Mouse (Mus musculus) liver, postnatal 0 days (tissue): ENCODE results near the gene Qpctl.

Source experiments
- CTCF ChIP-seq: sonication (generic); IDR thresholded peaks from 2 replicates; pipeline ENCODE4 v1.5.1; 2016; ENCODE audit warnings: antibody characterized with exemption, low read depth
- EP300 ChIP-seq: IDR thresholded peaks from 2 replicates; pipeline ENCODE4 v1.6.1; 2016; ENCODE audit warnings: antibody characterized with exemption, low read depth, mild to moderate bottlenecking

- TF ChIP-seq CTCF (peak; percentile 63), EP300 (no peak)
Measured at GRCm38 (mm10) chr7:19196676-19197075, 47.6 kb upstream of the Qpctl start.
